Mouse (Mus musculus): Measurements from ENCODE around the gene Spef2.
"Not testable (repeated sequence)": the region's sequence is repeated elsewhere in the genome, so short reads cannot be mapped to it uniquely, and the experiment has no call there.

Gene Spef2

DNA sequence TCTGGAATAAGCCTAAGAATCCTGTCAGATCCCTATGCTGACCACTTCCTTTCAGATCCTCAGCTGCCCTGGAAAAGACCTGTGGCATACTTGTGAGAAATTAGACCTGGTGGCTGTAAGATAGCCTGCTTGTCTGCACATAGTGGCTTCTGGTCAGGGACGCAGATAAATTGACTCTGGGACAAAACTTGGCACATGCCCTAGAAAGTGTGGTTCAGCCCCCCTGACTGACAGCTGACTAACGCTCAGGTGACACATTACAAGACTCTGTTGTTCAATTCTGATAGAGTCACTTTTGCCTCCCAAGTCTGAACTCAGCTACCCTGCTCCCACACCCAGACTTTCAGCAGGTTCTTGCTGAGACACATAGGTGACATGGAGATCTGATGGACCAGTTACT lies 83.7 kb downstream of the Spef2 start:
- not testable (repeated sequence) for DNase-seq

GRCm38 (mm10) chr15:9661215-9661614 lies 87.5 kb downstream of the Spef2 start:
- DNase-seq = no peak

GRCm38 (mm10) chr15:9634471-9634870 lies 114.2 kb downstream of the Spef2 start:
- DNase-seq = no peak

DNA sequence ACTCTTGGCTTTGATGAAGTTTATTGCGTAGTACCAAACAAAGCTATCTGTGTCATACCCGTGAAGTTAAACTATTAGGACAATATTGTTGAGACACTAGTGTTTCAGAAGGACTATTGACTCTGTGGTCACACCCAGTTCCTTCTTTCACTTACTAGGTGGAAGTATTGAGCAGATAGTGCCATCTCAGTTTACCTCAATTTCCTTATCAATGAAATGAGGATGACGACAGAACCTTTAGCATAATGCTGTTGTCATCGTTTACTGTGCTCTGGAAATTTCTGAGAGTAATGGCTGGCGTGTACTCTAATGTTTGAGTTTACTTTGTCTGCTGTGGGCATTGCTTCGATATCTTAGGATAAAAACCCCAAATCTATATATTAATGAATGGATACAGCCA lies 117.0 kb downstream of the Spef2 start:
- DNase-seq = no peak

GRCm38 (mm10) chr15:9629660-9630059 lies 119.0 kb downstream of the Spef2 start:
- no peak for DNase-seq

DNA sequence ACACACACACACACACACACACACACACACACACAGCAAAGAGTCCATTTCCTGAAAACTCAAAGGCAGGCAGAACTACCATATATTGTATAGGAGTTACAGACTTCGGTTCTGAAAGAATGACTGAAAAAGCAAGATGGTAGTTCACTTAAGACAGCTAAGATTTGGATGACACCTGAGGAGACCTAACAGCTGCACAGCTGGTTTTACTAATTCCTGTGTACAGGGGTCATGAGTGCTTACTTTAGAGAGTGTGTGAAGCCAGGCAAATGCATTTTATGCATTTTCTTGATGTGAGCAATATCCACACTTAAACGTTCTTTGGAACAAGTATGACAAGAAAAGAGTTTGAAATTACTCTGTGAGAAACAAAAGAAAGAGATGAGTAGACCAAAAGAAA lies 124.0 kb downstream of the Spef2 start:
- DNase-seq = no peak

DNA sequence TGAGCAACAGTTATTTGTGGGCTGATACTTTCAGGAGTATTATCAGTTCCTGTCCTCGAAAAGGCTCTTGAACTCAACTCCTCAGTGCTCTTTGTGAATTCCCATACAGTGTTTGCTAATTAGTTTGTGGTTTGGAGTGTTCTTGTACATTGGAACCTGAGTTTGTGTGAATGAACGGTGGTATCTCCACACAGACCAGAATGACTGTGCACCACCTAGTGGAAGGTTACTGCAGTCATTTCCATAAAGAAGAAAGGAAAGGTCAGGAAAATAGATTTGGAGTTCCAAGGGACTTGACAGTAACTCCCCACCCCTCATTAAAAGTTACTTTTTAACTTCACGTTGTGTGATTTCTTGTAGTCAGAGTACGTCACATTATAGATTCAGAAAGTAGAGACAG lies 140.5 kb downstream of the Spef2 start:
- DNase-seq = no peak

GRCm38 (mm10) chr15:9600088-9600455 lies 148.6 kb downstream of the Spef2 start:
- DNase-seq = no peak

GRCm38 (mm10) chr15:9599382-9600087 lies 149.1 kb downstream of the Spef2 start:
- no peak for DNase-seq

DNA sequence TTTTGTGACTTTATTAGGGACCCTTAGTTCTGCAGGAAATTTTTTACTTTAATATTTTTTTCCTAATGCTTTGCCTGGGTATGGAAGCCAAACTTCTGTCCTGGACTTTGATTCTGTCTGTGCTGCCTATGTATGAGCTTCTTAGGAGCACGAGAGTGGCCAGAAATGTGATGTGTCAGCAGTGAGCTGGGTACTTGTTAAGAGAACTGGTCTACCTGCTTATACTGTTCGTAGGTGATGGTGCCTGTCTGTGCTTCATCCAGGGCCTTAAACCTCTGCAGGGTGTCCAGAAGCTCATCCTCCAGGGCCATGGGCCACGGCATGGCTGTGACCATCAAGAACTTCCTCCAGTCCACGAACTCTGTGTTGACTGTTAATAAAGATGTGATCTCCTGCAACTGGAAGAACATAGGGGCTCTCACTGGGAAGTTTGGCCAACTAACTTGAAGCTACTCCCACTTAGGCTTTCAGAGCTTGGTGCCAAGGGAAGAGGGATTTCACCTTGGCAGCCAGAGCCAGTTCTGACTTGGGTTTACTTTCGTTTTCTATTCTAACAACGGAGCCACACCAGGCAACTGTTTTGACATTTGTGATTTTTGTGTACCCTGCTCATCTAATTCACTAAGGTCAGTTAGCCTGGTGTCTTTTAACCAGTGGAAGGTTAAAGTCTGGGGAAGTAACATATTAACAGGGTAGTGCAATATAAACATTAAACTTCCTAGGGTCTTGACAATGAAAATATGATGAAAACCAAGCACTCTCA lies 152.2 kb downstream of the Spef2 start:
- DNase-seq = no peak

GRCm38 (mm10) chr15:9589939-9590338 lies 158.7 kb downstream of the Spef2 start:
- no peak for DNase-seq

GRCm38 (mm10) chr15:9580470-9581280 lies 168.0 kb downstream of the Spef2 start:
- DNase-seq = no peak

DNA sequence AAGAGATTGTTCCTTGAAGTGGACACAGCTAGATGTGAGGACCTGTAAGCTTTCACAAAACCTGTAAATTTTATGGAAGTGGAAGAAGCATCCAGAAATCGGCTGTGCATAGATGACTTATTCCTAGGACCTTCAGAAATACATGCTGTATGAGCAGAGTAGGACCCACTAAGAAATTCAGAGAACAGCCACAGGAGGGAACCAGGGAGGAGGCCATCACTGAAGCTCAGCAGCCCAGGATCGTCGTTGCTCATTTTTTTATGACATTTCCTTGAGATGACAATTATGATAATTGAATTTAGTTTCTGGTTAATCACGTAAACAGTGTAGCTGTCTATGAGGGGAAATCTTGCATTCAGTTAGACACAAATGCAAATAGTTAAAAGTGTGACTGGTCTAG lies 171.4 kb downstream of the Spef2 start:
- no peak for DNase-seq

GRCm38 (mm10) chr15:9574796-9575195 lies 173.9 kb downstream of the Spef2 start:
- peak; percentile 50 to 56 for DNase-seq

DNA sequence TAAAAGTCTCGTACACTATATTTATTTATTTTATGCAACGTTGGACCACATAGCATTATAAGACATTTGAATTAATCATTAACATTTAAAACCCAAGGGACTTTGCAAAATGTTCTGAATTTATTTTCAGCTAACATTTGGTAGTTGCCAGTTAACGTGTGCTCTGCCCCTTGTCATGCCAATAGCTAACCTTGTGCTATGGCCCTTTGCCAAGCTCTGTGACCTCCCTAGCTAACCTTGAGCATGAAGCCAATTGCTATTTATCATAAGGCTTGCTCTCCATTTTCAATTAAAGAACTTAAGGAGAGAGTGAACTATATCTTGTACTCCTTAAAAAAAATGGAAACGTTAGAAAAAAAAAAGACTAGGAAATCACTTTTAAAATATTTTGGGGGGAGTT lies 175.3 kb downstream of the Spef2 start:
- no peak for DNase-seq

DNA sequence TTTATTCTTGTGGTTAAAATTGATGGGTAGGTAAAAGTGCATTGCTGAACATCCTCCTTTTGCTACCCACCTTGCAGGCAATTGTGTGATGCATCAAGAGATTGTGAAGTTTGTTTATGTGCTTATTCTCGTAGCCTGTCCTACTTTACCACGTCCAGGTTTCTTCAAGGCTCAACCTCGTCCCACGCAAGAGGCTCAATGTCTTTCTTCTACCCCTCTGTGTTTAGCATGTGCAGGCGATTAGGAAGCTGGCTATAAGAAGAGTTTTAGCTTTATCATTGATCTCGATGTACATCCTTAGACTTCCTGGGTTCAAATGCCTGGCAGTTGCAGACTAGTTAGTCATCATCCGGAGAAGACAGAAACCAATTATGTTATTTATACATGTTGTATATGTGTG lies 176.0 kb downstream of the Spef2 start:
- no peak for DNase-seq

DNA sequence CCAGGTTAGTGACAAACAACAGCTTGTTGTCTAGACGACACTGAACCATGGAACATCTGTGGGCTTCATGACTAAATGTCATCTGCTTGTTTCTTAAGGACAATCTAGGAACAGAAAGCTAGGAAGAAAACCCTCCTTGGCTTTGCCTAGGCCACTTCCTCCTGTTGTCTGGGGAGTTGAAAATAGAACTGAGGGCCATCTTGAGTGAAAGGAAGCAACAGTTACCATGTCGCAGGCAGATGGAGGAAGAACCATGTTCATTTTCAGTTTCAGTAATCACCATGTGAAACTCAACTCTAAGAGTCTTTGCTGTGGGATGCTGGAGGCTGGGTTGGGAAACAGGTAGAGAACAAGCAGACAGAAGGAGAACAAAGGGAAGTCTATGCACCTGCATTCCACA lies 176.8 kb downstream of the Spef2 start:
- DNase-seq = no peak

- no peak for DNase-seq
Measured at GRCm38 (mm10) chr15:9567316-9567715, 181.4 kb downstream of the Spef2 start.

GRCm38 (mm10) chr15:9565396-9565795 lies 183.3 kb downstream of the Spef2 start:
- DNase-seq = no peak

DNA sequence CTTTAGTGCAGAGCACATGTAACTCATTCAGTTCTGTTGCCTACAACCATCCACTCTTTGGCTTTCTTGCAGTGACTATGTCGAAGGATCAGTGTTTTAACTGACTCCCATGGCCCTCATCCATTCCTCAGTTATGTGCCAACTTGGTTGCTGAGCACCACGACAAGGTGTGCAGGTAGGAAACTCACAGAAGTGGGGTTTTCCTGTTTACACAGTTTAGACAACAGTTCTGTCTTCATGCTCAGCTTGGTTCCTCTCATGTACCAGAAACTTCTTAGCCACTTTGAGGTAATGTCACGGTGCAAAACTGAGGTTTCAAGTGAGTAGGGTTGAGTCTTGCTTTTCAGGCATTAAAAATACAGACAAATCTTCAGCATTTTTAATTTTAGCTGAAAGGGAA lies 184.5 kb downstream of the Spef2 start:
- DNase-seq = no peak

GRCm38 (mm10) chr15:9557264-9557663 lies 191.4 kb downstream of the Spef2 start:
- DNase-seq = not testable (repeated sequence)

GRCm38 (mm10) chr15:9548951-9549350 lies 199.7 kb downstream of the Spef2 start:
- DNase-seq = no peak

DNA sequence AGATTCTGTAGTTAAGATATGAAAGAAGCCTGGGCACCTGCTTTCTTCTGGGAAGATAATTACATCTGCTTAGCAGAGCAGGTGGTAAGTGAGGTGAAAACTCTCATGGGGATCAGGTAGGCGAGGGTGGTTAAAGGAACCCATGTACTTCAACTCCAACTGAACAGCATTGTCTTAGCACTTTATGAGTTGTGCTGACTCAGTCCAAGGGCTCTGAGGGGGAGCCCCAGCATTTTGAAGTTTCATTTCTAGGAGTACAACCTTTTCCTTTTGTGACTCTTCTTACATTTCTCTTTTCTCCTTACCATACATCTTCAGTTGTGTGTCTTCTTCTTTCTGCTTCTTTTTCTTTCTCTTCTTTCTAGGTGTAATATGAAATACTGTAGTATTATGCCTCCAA lies 213.5 kb downstream of the Spef2 start:
- no peak for DNase-seq
